ENCODE assay signal across 8 mouse cellular contexts in the genomic region with DNA sequence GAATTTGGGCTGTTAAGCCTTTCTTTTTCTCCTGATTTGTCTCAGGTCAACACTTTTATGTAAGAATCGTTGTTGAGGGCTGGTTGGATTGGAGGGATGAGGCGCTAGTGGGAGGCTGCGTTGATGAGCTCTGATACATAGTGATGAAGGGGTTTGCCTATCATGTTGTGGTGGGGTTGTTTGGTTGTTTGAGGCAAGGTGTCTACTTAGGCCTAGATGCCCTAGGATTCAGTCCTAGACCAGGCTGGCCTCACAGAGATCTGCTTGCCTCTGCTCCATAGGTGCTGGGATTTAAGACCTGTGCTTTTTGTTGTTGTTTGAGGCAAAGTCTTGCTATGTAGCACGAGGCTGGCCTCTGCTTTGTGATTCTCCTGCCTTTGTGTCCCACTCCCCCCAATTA. TPM values are rescaled to one million over a fixed set of nuclear protein-coding genes. Genes with fewer than 3 reads are reported as not detected.
A peak's percentile ranks its signal among the peaks of the same experiment; 100 is the strongest.
DNase-seq lines count a peak whose midpoint lies in the region; ATAC-seq and TF ChIP-seq lines count a peak whose summit lies in the region.

No protein-coding gene starts in this region.

- H3K4me3 ChIP-seq in hindbrain, embryonic 10.5 days, result peak overlapping the region; percentile 86
- no peak overlapping the region for H3K4me3 ChIP-seq in hindbrain, embryonic 11.5 days (ENCODE audit: low read depth, low read length)
- peak overlapping the region; percentile 43 for H3K4me3 ChIP-seq in ES-Bruce4 (ENCODE audit: low read depth, low read length)
- H3K4me3 ChIP-seq in hindbrain, embryonic 12.5 days, result peak overlapping the region; percentile 85
- 0 out of 2 replicates have a peak overlapping the region, but pooled peaks have one; percentile 75 for H3K4me3 ChIP-seq in midbrain, embryonic 13.5 days (replicated peaks)

- no peaks in the 10 kb centered on the region for H3K9me3 ChIP-seq in hindbrain, embryonic 10.5 days
- no peaks in the 10 kb centered on the region for H3K9me3 ChIP-seq in hindbrain, embryonic 11.5 days (ENCODE audit: control insufficient read depth, low read length)
- H3K9me3 ChIP-seq in ES-Bruce4 (replicated peaks; ENCODE audit: control insufficient read depth, insufficient read depth, low read length, poor library complexity, severe bottlenecking), result no peaks in the 10 kb centered on the region
- H3K9me3 ChIP-seq in hindbrain, embryonic 12.5 days (replicated peaks), result no peaks in the 10 kb centered on the region
- H3K9me3 ChIP-seq in midbrain, embryonic 13.5 days, result no peaks in the 10 kb centered on the region

- WGBS in hindbrain, embryonic 10.5 days, result 81% methylated on average over 4 of the region's 4 CpGs
- 85% methylated on average over 4 of the region's 4 CpGs for WGBS in hindbrain, embryonic 11.5 days
- 83% methylated on average over 4 of the region's 4 CpGs for WGBS in hindbrain, embryonic 12.5 days
- WGBS in midbrain, embryonic 13.5 days, result 85% methylated on average over 4 of the region's 4 CpGs

- peaks cover 20% of the 10 kb centered on the region for H3K4me1 ChIP-seq in hindbrain, embryonic 10.5 days (replicated peaks)
- no peaks in the 10 kb centered on the region for H3K4me1 ChIP-seq in hindbrain, embryonic 11.5 days (replicated peaks; ENCODE audit: control insufficient read depth, insufficient read depth, low read length)
- peaks cover 2% of the 10 kb centered on the region for H3K4me1 ChIP-seq in ES-Bruce4 (ENCODE audit: control insufficient read depth, insufficient read depth, low read length)
- H3K4me1 ChIP-seq in hindbrain, embryonic 12.5 days, result peaks cover 9% of the 10 kb centered on the region
- peaks cover 24% of the 10 kb centered on the region for H3K4me1 ChIP-seq in midbrain, embryonic 13.5 days (replicated peaks)

- no peaks in the 10 kb centered on the region for H3K27me3 ChIP-seq in hindbrain, embryonic 10.5 days (ENCODE audit: insufficient read depth, poor library complexity, severe bottlenecking)
- no peaks in the 10 kb centered on the region for H3K27me3 ChIP-seq in hindbrain, embryonic 11.5 days (ENCODE audit: control insufficient read depth, insufficient read depth, low read length)
- H3K27me3 ChIP-seq in ES-Bruce4 (ENCODE audit: control insufficient read depth, insufficient read depth, low read length, poor library complexity, severe bottlenecking), result no peaks in the 10 kb centered on the region
- H3K27me3 ChIP-seq in hindbrain, embryonic 12.5 days, result no peaks in the 10 kb centered on the region
- no peaks in the 10 kb centered on the region for H3K27me3 ChIP-seq in midbrain, embryonic 13.5 days

- no peak for TF ChIP-seq EP300 in ES-Bruce4 (IDR thresholded peaks at IDR 0.05; ENCODE audit: insufficient read depth, low read depth, low read length)

- no peak for DNase-seq in hindbrain, embryonic 10.5 days (ENCODE audit: low spot score)
- no peak for DNase-seq in hindbrain, embryonic 11.5 days (ENCODE audit: low spot score)
- no peak for DNase-seq in left cerebral cortex, postnatal 25 days (ENCODE audit: low spot score in 2 of 2)
- DNase-seq in Muller cell, postnatal 12 days (ENCODE audit: inconsistent ontology term), result no peak

- ATAC-seq in hindbrain, embryonic 11.5 days (ENCODE audit: low FRiP score), result no peak
- ATAC-seq in hindbrain, embryonic 12.5 days (ENCODE audit: low FRiP score), result no peak
- ATAC-seq in midbrain, embryonic 13.5 days, result no peak
- ATAC-seq in monocyte, adult 5-6 weeks (replicated peaks; ENCODE audit: insufficient number of reproducible peaks, low FRiP score, low TSS enrichment, poor library complexity, severe bottlenecking), result no peak

- H3K27ac ChIP-seq in hindbrain, embryonic 10.5 days, result no peak overlapping the region
- H3K27ac ChIP-seq in hindbrain, embryonic 11.5 days (ENCODE audit: low read depth, low read length), result no peak overlapping the region
- H3K27ac ChIP-seq in ES-Bruce4 (ENCODE audit: insufficient read depth, low read length), result peak overlapping the region; percentile 78
- no peak overlapping the region for H3K27ac ChIP-seq in hindbrain, embryonic 12.5 days
- no peak overlapping the region for H3K27ac ChIP-seq in midbrain, embryonic 13.5 days

- peaks cover 29% of the 10 kb centered on the region for H3K36me3 ChIP-seq in hindbrain, embryonic 10.5 days
- H3K36me3 ChIP-seq in hindbrain, embryonic 11.5 days (ENCODE audit: control insufficient read depth, insufficient read depth, low read length), result no peaks in the 10 kb centered on the region
- H3K36me3 ChIP-seq in ES-Bruce4 (ENCODE audit: control insufficient read depth, insufficient read depth, low read length, poor library complexity, severe bottlenecking), result 0 out of 2 replicates have a peak, but pooled peaks cover 5% of the 10 kb centered on the region
- H3K36me3 ChIP-seq in hindbrain, embryonic 12.5 days, result peaks cover 11% of the 10 kb centered on the region; the same call in 1 of the 2 replicates
- 0 out of 2 replicates have a peak, but pooled peaks cover under 1% of the 10 kb centered on the region for H3K36me3 ChIP-seq in midbrain, embryonic 13.5 days

- no peak for TF ChIP-seq CTCF in ES-Bruce4 (IDR thresholded peaks at IDR 0.05; ENCODE audit: low read depth, low read length)

- no peak overlapping the region for H3K4me2 ChIP-seq in hindbrain, embryonic 11.5 days (replicated peaks; ENCODE audit: low read depth, low read length)
- H3K4me2 ChIP-seq in hindbrain, embryonic 12.5 days (replicated peaks), result peak overlapping the region; percentile 85
- peak overlapping the region; percentile 91 for H3K4me2 ChIP-seq in midbrain, embryonic 13.5 days (replicated peaks)

- H3K9ac ChIP-seq in hindbrain, embryonic 11.5 days (ENCODE audit: low read depth, low read length), result no peak overlapping the region
- H3K9ac ChIP-seq in ES-Bruce4 (ENCODE audit: low read depth, poor library complexity, severe bottlenecking), result peak overlapping the region; percentile 96
- H3K9ac ChIP-seq in hindbrain, embryonic 12.5 days, result no peak overlapping the region
- H3K9ac ChIP-seq in midbrain, embryonic 13.5 days (replicated peaks), result no peak overlapping the region

- intact Hi-C loops in left cerebral cortex, postnatal 25 days (cut with DNase I), result no loop called here

- TF ChIP-seq POLR2A in ES-Bruce4 (IDR thresholded peaks at IDR 0.05; ENCODE audit: insufficient read depth, low read length), result no peak

RNA-seq across cellular contexts. Expression of a gene that starts 1.4 kb away (rescaled TPM):
- 35.7 and 40.3 TPM in 2 replicates for polyA plus RNA-seq in hindbrain, embryonic 10.5 days (2016; fragmentation: Nextera tagmentation; extraction: Ambion mirVana)
- polyA plus RNA-seq in hindbrain, embryonic 11.5 days (2014; fragmentation: Nextera tagmentation; extraction: Ambion mirVana), result 41.1 and 41.7 TPM in 2 replicates
- polyA plus RNA-seq in ES-Bruce4 (2011; ENCODE audit: insufficient read depth, insufficient read length, low read depth, missing spikeins), result 162 and 164 TPM in 2 replicates
- 43.4 and 46.4 TPM in 2 replicates for polyA plus RNA-seq in hindbrain, embryonic 12.5 days (2016; fragmentation: Nextera tagmentation; extraction: Ambion mirVana)
- polyA plus RNA-seq in midbrain, embryonic 13.5 days (2015; fragmentation: Nextera tagmentation; extraction: Ambion mirVana), result 26.6 and 28.4 TPM in 2 replicates
- 10 to 100 TPM; 74.0 to 83.0 TPM for total RNA-seq in left cerebral cortex, postnatal 25 days (2021)
- 75.1 to 131 TPM (median 76.5 TPM) in 3 replicates for total RNA-seq in monocyte, adult 5-6 weeks (2017)
